Mouse (Mus musculus): Measurements from ENCODE around the gene March4.

- TF ChIP-seq CTCF (IDR thresholded peaks at IDR 0.05; ENCODE audit: borderline replicate concordance, insufficient read depth, low read depth, low read length) (no peak), POLR2A (IDR thresholded peaks at IDR 0.05; ENCODE audit: borderline replicate concordance, insufficient read depth, low read length) (no peak)
Observed at GRCm38 (mm10) chr1:72414133-72414532, 122.6 kb downstream of the March4 start.
